Mouse (Mus musculus) mesoderm, embryonic 11.5 days (tissue): Measurements from ENCODE around the gene Foxf1.

Experiments
- DNase-seq: peaks from one replicate; pipeline ENCODE4 v3.0.0-alpha.2; 2012; ENCODE audit warnings: low read depth, low spot score

The Foxf1 gene

GRCm38 (mm10) chr8:121129265-121129940 lies 45.2 kb downstream of the Foxf1 start:
- DNase-seq = no peak

DNA sequence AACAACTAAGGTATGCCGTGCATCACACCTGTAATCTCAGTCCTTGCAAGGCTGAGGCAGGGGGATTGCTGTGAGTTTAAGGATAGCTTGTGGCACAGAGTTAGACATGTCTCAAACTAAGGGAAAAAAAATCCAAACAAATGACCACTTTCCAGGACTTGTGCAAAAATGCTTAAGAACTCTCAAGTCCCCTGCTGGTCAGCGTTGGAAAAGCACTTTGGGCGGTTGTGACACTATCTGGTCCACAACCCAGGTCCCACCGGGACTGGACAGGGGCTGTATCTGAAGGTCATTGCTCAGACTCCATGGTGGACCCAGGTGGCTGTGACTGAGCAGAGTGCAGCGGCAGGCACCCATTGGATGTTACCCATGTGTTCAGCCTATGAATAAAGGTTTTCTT lies 46.3 kb downstream of the Foxf1 start:
- DNase-seq = no peak

- no peak for DNase-seq
These were observed 48.9 kb downstream of the Foxf1 start for GRCm38 (mm10) chr8:121132961-121133513.

- no peak for DNase-seq
These were observed 49.9 kb downstream of the Foxf1 start for GRCm38 (mm10) chr8:121134102-121134501.

GRCm38 (mm10) chr8:121134512-121134911 lies 50.3 kb downstream of the Foxf1 start:
- DNase-seq = no peak

DNA sequence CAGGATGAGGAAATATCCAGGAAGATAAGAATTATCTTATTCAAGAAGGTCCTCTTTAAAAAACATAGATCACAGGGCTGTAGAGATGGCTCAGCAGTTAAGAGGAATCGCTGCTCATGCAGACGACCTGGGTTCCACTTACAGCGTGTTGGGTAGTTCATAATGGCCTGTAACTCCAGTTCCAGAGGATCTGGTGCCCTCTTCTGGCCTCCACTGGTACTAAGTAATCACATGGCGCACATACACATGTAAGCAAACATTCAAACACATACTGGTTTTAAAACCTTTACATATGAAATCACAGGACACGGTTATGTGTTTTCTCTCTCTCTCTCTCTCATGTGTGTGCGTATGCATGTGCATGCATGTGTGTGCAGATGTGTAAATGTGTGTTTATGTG lies 52.7 kb downstream of the Foxf1 start:
- DNase-seq = no peak
